Mouse (Mus musculus): Measurements from ENCODE around the gene Cdc42ep3.

DNA sequence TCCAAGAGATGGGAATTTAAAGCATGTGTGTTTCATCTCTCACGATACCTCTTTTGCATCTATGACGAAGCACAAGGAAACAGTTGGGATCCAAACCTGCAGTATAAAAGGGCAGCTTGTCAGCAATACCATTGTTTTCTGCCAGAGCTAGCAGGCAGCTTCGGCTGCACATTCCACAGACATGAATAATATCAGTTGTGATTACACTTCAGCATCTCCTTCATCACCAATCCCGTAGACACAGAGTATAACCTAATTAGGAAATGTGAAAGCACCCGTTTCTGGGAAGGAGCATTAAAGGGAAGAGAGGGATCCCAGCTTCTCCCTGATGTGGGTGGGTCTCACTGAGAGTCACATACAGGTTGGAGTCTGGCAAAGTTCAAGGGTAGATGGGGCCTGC, 18.1 kb upstream of the Cdc42ep3 start:
- TF ChIP-seq CTCF (IDR thresholded peaks at IDR 0.05; ENCODE audit: low read depth, low read length): no peak
- no peak for TF ChIP-seq TAL1 (conservative IDR thresholded peaks at IDR 0.05; ENCODE audit: low read depth, low read length)

All from G1E (cell line).